Mouse (Mus musculus) liver (tissue): ENCODE measurements around the gene Zbtb16.

Source experiments
- DNase-seq: peaks from one replicate; pipeline ENCODE4 v3.0.0-alpha.2; 2020; ENCODE audit warnings: mixed read lengths

The Zbtb16 gene

DNA sequence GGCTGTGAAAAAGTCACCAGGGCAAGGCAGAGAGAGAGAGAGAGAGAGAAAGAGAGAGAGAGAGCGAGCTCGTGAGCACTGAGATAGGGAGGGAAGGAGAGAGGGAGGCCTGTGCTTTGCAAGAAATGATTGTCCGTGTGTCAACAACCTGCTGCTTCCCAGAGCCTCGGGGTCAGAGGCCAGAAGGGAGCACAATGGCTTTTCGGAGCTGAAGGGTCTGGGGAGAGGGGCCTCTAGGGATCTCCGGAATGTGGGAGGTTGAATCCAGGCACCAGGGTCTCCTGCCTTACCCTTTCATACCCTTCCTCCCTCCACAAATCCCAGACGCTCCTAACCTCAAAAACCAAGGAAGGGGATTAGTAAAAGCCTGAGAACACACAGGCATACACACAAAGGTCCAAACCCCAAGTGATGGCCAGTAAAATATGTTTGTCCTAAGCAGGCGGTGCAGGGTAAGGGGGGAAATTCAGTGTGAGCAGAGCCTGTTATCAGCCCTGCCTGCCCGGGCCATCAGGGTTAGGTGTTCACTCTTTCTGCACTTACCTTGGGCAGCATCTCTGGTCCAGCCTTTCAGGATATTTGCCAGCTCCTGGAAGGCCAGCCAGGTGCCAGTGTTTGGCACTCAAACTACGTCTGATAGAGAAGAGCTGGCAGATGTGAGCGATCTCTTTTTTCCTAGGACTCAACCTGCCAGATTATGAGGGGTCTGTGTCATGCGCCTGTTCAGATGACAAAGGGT, 139.1 kb downstream of the Zbtb16 start:
- no peak for DNase-seq

DNA sequence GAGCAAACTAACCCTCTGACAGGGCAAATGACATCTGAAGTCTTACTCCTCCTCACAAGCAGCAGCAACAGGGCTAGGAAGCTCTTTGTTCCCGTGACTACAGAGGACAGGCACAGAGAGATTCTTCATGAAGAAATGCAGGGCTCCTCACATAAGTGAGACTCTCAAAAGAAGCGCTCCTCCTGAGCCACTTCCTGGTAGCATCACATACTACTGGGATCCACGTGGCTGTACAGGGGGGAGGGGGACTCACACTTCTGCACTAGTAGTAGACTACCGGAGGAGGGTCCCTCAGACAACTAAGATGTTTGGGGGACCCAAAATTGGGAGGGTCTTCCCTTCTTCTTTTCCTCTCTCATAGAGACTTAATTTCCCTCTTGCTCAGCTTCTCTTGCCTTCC, 139.7 kb downstream of the Zbtb16 start:
- DNase-seq: no peak

DNA sequence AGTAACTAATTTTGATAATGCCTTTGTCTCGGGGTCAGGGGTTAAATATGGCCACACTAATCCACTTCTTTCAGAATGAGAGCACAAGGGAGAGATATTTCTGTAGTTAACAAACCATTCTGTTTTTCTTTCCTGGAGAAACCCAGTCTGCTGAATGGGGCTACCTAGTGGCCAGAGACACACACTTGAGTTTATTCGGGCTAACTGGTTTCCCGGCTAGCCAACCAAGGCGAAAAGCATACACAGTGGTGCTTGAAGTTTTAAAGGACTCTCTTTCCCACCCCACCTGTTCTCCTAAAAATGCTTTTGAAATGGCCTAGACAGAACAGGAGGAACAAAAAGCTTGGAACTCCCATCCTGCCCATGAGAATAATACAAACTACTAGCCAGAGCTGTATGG, 140.2 kb downstream of the Zbtb16 start:
- no peak for DNase-seq

DNA sequence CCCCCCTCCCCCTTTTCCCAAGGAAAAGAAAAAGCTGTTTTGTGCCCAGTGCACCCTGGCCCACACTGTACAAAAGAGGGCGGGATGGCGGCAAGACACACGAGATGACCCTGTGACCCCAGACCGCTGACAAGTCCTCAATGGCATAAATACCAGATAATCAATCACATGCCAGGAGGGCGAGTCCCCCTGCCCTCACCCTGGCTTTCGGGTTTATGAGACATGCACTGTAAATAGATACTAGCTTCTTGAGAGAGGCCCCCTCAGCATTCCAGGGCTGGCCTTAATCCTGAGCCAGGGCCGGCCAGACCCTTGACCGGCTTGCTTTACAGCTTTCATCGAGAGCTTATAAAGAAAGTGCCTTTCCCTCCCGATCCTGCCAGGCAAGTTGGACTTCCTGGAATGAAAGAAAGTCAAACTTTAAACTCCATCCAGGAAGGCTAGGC, 141.4 kb downstream of the Zbtb16 start:
- DNase-seq: no peak

DNA sequence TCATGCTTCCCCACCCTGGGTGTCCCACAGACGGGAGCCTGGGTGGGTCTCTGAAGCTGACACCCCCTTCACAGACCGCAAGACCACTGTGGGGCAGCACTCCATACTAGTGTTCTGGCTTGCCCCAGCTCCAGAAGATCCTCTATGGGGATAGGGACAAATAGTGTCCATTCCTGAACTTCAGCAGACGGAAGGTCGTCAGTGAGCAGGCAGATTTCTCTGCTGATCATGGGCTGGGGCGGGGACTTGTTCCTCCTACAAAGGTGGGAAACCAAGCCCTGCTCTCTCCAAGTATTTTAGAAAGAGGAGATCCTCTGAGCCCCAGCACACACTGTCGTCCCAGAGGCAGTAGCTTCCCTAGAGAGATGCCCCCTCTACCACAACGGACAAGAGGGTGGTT, 142.3 kb downstream of the Zbtb16 start:
- no peak for DNase-seq

DNA sequence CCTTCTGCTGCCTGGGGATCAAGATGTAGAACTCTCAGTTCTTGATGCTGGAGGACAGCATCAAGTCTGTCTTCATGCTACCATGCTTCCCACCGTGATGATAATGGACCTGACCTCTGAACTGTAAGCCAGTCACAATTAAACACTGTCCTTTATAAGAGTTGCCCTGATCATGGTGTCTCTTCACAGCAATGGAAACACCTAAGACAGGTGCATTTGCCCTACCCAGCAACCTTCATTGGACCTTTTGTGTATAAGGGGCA, 146.4 kb downstream of the Zbtb16 start:
- no peak for DNase-seq

DNA sequence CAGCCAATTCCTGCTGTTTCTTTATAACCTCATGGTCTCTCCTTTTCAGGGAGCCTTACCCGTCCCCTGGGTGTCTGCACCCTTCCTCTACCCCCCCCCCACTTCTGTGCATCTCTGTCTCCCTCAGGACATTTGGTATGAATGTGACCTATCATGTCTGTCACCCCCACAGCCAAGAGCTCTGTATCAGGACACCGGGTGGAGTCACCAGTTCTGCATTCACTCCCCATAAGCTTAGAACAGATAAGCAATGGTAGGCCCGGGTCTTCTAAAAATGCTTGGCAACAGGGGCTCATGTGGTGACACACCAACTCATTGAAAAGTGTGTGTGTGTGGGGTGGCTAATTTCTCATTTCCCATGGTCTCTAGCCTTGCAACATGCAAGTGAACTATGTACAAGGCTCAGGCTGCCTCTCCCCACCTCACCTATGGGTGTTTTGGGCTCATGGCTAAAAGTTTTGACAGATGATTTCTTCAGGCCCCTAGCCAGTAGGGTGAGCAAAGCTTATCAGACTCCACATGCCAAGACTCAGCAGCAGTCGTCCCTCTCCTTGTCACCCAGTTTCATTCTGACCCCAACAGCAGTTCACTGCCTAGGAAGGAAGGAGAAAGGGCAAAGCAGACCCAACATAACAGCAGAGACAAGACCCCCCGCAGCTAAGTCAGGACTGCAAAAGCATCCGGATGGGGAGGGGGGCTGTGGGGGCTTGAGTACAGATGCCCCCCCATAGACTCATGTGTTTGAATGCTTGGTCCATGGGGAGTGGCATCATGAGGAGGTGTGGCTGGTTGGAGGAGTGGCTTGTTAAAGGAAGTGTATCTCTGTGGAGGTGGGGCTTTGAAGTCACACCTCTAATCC, 146.9 kb downstream of the Zbtb16 start:
- peak; percentile 71 for DNase-seq

DNA sequence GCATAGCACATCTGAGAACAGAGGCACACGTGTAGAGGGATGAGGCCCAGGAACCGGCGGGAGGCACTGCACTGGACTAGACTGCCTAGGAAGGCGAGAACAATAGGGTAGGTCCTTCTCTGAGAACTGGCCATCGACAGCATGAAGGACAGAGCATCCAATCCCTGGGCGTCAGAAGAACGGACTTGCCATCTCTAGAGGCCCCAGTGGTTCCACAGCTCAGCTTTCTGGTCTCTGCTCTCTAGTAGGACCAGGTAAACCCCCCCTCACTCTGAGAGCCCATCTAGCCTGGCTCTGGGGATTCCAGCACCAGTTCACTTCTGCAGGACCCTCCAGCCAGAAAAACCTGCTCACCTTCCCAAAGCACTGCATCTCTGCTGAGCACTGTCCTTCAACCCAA, 148.1 kb downstream of the Zbtb16 start:
- no peak for DNase-seq

DNA sequence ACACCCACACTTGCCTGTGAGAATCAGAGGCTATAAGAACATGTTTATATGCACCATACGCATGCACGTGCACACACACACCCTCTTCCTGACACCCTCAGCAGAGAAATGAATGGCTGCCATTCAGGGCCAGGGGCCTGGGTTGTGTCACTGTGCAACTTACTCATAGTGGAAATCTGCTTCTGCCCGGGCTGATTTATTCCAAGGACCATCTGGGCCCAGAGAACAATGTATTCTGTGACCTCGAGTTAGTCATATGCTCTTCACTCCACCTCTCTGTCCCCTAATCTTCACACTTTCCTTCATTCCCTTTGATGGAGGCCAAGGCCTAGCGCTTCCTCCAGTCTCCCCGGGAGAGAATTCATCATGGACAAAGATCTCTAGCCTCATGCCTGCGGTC, 150.3 kb downstream of the Zbtb16 start:
- no peak for DNase-seq

DNA sequence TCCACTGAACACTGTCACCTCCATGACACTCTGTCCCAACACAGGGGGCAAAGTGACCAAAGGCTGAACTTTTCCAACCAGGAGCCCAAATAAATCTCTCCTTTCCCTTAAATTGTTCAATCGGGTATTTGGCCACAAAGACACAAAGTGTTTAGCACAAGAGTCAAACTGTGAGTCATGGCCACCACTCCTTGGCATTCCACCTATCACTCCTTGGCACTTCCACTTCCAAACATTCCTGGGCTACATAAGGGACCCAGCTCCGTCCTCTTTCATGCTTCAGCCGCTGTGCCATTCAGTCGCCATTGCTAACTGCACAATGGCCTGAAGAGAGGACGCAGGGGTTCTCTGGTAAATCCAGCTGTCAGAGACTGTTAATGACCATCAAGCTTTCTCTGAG, 151.9 kb downstream of the Zbtb16 start:
- no peak for DNase-seq

DNA sequence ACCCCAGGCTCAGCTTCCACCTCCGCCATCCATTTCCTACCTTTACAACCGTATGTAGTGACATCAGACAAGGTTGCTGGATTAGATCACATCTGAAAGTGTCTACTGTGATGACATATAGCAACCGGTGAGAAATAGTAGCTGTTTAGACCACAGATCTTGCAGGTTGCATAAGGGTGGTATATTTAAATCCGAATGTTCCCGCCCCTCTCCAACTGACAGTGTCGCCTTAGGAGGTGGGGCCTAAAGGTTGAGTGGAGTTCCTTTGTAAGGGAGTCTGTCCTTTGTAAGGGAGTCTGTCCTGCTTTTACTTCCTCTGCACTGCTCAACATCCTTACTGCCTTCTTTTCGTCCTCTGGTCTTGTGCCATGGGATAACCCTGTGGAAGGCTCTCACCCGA, 154.8 kb downstream of the Zbtb16 start:
- no peak for DNase-seq

DNA sequence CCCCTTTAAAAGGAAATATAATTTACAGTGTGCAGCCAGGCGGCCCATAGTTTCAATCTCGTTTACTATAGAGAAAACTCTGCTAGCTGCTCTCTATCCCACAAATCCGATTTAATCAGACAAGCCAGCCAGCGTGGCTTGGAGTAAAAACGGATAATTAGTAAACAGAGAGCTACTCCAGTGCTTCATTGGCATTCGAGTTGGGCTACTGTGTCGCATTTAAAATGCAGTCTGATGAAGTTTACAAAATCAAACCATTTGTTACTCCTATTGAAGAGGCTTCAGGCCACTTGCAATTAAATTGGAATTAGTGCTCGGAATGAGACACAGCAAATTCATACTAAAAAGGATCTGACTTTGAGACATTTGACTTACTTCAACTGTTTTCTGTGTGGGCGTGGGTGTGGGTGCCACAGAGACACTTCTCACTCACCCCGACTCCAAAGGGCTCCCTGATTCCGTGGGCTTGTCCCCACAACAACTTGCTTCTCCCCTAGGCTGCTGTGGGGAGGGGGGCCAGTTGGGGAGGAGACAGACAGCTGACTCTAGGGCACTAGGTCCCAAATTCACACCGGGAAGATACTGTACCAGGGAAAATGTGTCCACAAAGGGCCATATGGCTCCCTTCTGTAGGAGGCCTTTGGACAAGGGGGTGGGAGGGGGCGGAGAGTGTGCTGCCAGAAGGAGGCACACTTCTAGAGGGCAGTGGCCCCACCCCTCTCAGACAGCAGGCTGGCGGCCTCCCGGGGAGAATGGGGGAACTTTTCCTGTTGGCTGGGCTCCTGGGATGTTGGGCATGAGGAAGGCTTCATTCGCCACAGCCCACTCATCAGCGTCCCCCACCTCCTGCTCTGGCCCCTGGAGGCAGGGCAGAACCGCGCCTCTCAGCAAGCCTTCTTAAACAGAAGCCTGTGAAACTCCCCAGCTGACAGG, 157.3 kb downstream of the Zbtb16 start:
- DNase-seq: no peak

DNA sequence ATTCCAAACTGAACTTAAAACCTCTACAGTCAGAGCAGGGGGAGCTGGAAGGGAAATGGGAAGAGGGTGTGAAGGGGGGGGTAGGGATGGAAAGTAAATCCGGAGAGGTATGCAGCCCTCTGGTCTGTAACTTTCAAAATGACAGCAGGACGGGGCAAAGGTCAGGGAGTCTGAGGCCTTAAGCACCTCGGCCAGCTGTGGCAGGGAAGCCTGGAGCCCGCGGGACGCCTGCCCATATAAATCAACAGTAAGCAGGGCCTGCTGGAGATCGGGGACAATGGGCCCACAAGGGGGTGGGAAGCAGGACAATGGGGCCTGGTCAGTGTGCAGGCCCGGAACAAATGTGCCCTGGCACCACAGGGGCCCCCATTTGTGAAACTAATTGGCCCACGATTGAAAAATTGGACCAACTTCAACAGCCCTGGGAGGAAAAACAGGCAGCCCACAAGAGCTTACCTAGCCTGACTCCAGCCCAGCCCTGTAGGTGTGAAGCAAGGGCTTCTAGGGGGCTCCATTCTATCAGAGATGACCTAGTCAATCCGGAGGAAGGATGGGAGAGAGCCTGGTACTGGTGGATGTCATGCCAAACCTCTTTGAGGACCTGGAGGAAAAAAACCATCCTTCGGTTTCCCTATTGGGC, 160.8 kb downstream of the Zbtb16 start:
- no peak for DNase-seq

DNA sequence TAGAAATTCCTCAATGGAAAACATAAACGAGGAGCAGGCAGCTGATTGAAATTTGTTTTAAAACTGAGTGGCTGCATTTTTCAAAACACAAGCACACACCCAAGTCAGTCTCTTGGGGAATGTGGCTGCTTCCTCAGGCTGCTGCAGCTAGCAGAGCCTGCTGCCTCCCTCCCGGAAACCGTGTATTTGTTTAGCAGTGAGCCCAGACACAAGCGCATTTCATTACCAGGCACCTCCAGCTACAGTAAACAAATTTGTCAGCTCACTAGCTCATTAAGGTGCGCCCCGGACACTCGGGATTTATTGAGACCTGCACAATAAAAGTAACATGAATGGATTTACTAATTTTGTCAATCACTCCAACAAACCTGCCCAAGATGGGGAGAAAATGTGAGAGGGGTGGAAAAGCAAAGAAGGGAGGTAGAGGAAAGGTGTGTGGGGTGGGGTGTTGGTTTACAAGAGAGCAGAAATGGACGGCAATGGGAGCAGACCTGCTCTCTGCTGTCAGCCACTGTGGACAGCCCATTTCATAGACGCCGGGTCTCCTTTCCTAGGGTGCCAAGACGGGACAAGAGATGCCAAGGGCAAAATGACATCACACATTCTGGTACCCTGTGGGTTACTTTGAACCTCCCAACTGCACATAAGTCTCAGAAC, 161.5 kb downstream of the Zbtb16 start:
- no peak for DNase-seq

DNA sequence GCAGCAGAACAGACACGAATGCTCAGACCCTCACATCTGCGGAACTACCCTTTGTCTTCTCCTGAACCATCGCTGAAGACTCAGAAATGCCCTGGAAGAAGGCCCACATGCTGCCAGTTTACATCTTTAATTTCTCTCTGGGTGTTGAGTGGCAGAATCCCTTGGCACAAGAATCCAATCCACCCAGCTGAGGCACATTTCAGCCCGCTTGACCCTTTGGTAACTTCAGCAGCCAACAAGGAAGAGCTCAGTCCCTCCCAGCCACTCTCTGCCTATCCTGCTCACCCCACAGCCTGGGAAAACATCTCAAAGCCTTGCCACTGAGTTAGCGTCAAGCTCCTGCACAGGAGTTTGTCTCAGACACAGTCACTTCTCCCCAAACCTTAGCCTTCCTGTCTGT, 162.2 kb downstream of the Zbtb16 start:
- no peak for DNase-seq

DNA sequence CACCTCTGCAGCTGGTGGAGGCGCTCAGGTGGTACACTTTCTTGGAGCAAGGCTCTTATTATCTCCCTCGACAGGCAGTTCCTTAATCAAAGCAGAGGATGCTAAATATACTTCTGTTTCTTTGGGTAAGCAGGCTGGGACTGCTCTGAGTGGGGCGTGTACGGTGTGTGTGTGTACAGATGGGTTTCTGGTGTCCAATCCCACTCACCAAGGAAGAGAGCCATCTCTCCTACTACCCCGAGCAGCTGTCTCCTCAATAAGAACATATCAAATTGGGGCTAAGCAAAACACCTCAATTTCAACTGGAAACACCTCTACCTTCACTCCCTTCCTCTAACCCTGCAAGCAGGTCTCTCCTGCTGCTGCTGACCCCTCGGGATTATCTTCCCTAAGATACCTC, 162.8 kb downstream of the Zbtb16 start:
- no peak for DNase-seq

DNA sequence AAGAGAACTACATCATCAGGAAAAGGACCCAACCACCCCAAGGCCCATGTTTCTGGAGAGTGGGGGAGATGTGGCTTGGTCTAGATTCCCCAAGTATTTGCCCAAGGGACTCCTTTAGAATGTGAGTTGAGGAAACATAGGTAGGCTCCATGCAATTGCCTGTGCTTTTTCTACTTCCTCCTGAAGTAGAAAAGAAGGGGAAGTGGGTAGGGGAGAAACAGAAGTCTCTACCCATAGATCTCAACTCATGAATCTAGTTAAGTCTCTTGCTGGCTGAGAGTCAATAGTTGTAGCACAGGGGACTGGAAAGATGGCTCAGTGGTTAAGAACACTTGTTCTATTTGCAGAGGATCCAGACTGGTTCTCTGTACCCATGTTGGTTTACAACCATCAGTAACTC, 164.2 kb downstream of the Zbtb16 start:
- DNase-seq: no peak

DNA sequence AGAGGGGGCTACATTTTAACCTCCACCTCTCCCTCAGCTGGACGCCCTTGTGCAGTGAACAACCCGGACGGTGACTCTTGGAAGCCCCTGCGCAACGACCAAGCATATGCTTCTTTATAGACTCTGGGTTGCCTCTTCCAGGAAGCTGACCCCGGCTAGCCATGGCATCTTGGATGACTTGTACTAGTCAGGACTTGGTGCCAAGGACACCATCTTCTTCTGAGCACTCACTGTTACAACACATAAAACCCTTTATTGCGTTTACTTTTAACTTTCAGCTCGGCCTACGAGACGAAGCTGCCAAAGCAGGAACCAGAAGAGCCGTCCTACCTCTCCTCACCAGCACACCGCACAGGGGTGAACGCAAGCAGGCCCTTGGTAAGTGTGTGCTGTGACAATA, 165.9 kb downstream of the Zbtb16 start:
- no peak for DNase-seq

DNA sequence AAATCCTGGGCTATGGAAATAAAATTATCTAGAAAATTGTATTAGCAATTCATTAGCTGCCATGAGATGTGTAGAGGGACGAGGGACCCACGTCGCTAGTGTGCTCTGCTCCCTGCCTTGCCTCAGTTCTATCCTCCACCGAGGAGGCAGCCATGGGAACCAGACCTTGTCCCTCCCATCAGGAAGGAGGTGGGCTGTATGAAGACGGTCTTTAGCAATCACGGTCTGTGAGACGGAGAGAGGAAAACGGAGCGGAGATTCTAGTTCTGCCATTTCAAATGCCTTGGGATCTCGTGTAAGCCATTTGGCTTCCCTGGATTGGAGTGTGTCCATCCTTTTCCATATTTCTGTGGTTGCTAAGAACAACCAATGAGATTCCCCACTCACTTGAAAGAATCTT, 166.3 kb downstream of the Zbtb16 start:
- no peak for DNase-seq

DNA sequence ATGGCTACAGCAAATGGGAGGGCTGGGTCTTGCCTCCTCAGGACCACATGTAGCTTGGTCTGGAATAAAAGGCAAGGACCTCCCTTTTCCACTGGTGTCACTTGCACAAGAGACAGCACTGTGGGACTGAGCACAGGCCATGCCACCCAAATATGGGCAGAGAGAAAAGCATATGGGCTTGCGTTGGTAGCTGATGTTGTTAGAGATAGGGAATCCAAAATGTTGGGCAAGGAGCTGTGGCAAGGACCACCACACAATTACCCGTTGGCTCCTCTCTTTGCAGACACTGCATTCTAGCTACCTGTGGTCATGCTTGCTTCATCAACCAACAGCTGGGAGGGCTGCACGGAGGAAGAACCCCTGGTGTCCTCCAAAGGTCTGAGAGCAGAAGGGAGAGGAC, 169.3 kb downstream of the Zbtb16 start:
- no peak for DNase-seq

DNA sequence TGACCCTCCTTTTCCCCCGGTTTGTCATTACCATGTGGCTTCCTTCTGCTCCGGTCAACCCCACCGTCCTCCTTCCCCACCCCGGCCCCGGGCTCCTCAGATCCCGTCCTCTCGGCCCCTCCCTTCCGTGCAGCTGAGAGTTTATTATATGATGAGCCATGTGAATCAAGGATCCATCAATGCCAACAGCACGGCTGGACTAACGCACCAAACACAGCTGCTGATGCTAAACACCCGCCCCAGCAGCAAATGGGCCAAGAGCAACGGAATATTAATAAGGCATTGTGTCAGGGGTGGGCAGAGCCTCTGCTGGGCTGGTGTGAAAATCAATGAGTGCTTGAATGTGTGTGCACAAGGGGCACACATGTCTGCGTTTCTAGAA, 173.0 kb downstream of the Zbtb16 start:
- DNase-seq: no peak

DNA sequence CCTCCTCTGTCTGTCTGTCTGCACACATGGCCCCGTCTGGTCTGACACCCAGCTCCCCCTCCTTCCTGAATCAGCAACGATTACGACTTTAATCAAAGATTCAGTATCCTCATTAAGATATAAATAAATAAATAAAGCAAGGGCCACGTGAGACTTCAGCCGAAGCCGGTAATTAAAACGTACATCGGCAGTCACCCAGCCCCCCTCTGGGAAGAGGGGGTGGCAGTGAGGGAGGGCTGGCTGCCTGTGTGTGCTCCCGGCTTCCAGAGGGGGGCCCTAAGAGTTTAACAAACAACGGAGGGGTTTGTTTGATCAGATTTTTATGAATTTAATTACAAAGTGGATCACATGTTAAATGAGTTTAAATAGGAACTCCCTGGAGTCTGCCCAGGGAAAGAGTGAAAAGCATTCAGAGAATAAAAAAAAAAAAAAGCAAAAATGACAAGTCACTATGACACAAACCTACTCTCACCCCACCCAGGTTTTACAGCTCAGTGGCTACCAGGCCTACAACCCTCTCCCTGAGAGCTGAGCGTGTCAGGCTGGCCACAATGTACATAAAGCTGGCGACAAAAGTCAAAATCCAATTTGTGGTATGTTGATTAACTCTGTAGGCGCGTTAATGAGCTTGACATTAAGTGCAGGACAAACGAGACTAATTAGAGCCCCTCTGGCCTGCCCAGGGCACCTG, 173.5 kb downstream of the Zbtb16 start:
- DNase-seq: no peak
